Mouse (Mus musculus) intestine, postnatal 0 days (tissue): ENCODE results near the gene Mapk8ip1. TPM values are rescaled to one million over a fixed set of nuclear protein-coding genes. Genes with fewer than 3 reads are reported as not detected.

Source experiments
- ATAC-seq: fragments of 200-750 bp; cut with Nextera tagmentation; 2 replicates; pipeline ENCODE4 v1.8.0; 2017; ENCODE audit warnings: mild to moderate bottlenecking, moderate TSS enrichment, moderate library complexity
- H3K27ac ChIP-seq: fragments of 300-500 bp; sonication (generic); 2 replicates; pipeline ENCODE4 v1.5.1; 2014; ENCODE audit warnings: mild to moderate bottlenecking, low read depth, low read length, moderate library complexity
- H3K27me3 ChIP-seq: fragments of 300-500 bp; sonication (generic); replicated peaks from 2 replicates; pipeline ENCODE4 v1.6.1; 2014; ENCODE audit warnings: low read length, mixed read lengths; ENCODE audit not compliant: control insufficient read depth, insufficient read depth
- H3K36me3 ChIP-seq: fragments of 300-500 bp; sonication (generic); 2 replicates; pipeline ENCODE4 v1.6.1; 2014; ENCODE audit warnings: mild to moderate bottlenecking, moderate library complexity; ENCODE audit not compliant: control insufficient read depth, insufficient read depth
- H3K4me1 ChIP-seq: fragments of 300-500 bp; sonication (generic); replicated peaks from 2 replicates; pipeline ENCODE4 v1.6.1; 2014; ENCODE audit warnings: antibody characterized with exemption, low read length, mixed read lengths; ENCODE audit not compliant: control insufficient read depth, insufficient read depth
- H3K4me2 ChIP-seq: fragments of 300-500 bp; sonication (generic); replicated peaks from 2 replicates; pipeline ENCODE4 v1.6.1; 2014; ENCODE audit warnings: low read depth, mild to moderate bottlenecking, moderate library complexity
- H3K4me3 ChIP-seq: fragments of 300-500 bp; sonication (generic); 2 replicates; pipeline ENCODE4 v1.5.1; 2014; ENCODE audit warnings: low read depth, low read length
- H3K9ac ChIP-seq: fragments of 300-500 bp; sonication (generic); 2 replicates; pipeline ENCODE4 v1.6.1; 2014; ENCODE audit warnings: mild to moderate bottlenecking, low read depth, low read length
- H3K9me3 ChIP-seq: fragments of 300-500 bp; sonication (generic); 2 replicates; pipeline ENCODE4 v1.6.1; 2016; ENCODE audit warnings: mixed run types; ENCODE audit not compliant: control insufficient read depth
- CTCF ChIP-seq: sonication (generic); IDR thresholded peaks from 2 replicates; pipeline ENCODE4 v1.5.1; 2016; ENCODE audit warnings: low read depth, mild to moderate bottlenecking, control low read depth, antibody characterized with exemption, moderate library complexity
- WGBS: fragments of 180-500 bp; shearing (Covaris S2); extraction: QIAGEN DNeasy Blood & Tissue Kit; methylation state at CpG from one replicate; pipeline ENCODE4 v1.1.7; 2014; 5-methylcytosine and 5-hydroxymethylcytosine counted together
- polyA plus RNA-seq: library from polyadenylated mRNA; unstranded; fragments of >200 nt; fragmentation: Nextera tagmentation; extraction: Ambion mirVana; gene quantifications from 2 replicates; pipeline ENCODE4 v1.2.1, GENCODE M21; 2015

Mapk8ip1 gene
- polyA plus RNA-seq, 1 experiment from 2014 or later: 7.2 TPM

- WGBS: 67% methylated on average over 12 of the region's 12 CpGs
- Histone ChIP-seq H3K9me3 (no peaks in the 10 kb centered on the region), H3K27ac (no peak overlapping the region), H3K9ac (no peak overlapping the region), H3K36me3 (no peaks in the 10 kb centered on the region), H3K4me1 (no peaks in the 10 kb centered on the region), H3K4me3 (no peak overlapping the region), H3K4me2 (no peak overlapping the region), H3K27me3 (no peaks in the 10 kb centered on the region)
- ATAC-seq: no peak
- TF ChIP-seq CTCF: no peak
Measured at GRCm38 (mm10) chr2:92442419-92443001, 41.4 kb upstream of the Mapk8ip1 start.

- H3K9ac ChIP-seq: no peak overlapping the region
- H3K36me3 ChIP-seq: no peaks in the 10 kb centered on the region
- H3K27ac ChIP-seq: no peak overlapping the region
- no peak for TF ChIP-seq CTCF
- no peaks in the 10 kb centered on the region for H3K9me3 ChIP-seq
- H3K4me1 ChIP-seq: no peaks in the 10 kb centered on the region
- 0 out of 2 replicates have a peak overlapping the region, but pooled peaks have one; percentile 10 for H3K4me2 ChIP-seq
- no peaks in the 10 kb centered on the region for H3K27me3 ChIP-seq
- no peak overlapping the region for H3K4me3 ChIP-seq
- peak; percentile 5; the same call in 1 of the 2 replicates for ATAC-seq
- WGBS: 44% methylated on average over 6 of the region's 6 CpGs
Measured at GRCm38 (mm10) chr2:92440432-92440831, 39.4 kb upstream of the Mapk8ip1 start.

DNA sequence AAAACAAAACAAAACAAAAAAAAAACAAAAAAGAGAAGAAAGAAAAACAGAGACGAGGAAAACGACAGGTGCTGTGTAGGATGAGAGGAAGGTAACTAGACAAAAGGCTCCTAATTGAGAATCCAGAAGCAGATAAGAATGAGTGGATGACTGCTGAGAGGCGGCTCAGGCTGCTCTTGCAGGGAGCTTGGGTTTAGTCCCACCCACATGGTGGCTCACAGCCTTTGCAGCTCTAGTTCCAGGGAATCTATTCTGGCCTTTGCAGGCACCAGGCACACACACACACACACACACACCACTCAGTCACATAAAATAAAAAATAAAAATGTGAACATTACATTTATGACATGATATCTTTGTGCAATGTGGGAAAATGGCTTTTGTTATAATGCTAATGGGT is 37.5 kb upstream of the Mapk8ip1 start:
- no peaks in the 10 kb centered on the region for H3K27me3 ChIP-seq
- H3K4me3 ChIP-seq: no peak overlapping the region
- no peak overlapping the region for H3K4me2 ChIP-seq
- no peaks in the 10 kb centered on the region for H3K9me3 ChIP-seq
- H3K4me1 ChIP-seq: no peaks in the 10 kb centered on the region; the same call in 1 of the 2 replicates
- H3K9ac ChIP-seq: no peak overlapping the region
- 64% methylated on average over 3 of the region's 3 CpGs for WGBS
- no peak overlapping the region for H3K27ac ChIP-seq
- no peaks in the 10 kb centered on the region for H3K36me3 ChIP-seq
- TF ChIP-seq CTCF: no peak
- ATAC-seq: no peak

GRCm38 (mm10) chr2:92437875-92438274 is 36.8 kb upstream of the Mapk8ip1 start:
- no peak overlapping the region for H3K4me3 ChIP-seq
- peak overlapping the region; percentile 60; the same call in 1 of the 2 replicates for H3K27ac ChIP-seq
- no peaks in the 10 kb centered on the region for H3K9me3 ChIP-seq
- H3K9ac ChIP-seq: no peak overlapping the region
- peaks cover 3% of the 10 kb centered on the region; the same call in 1 of the 2 replicates for H3K4me1 ChIP-seq
- peak overlapping the region; percentile 46 for H3K4me2 ChIP-seq
- H3K27me3 ChIP-seq: no peaks in the 10 kb centered on the region
- ATAC-seq: peak; percentile 36
- 0% methylated on average over 5 of the region's 5 CpGs for WGBS
- TF ChIP-seq CTCF: peak; percentile 94
- no peaks in the 10 kb centered on the region for H3K36me3 ChIP-seq

- H3K9ac ChIP-seq: no peak overlapping the region
- no peaks in the 10 kb centered on the region for H3K27me3 ChIP-seq
- H3K27ac ChIP-seq: peak overlapping the region; percentile 60; the same call in 1 of the 2 replicates
- no peaks in the 10 kb centered on the region for H3K36me3 ChIP-seq
- WGBS: 41% methylated on average over 4 of the region's 4 CpGs
- no peaks in the 10 kb centered on the region for H3K9me3 ChIP-seq
- peaks cover 3% of the 10 kb centered on the region; the same call in 1 of the 2 replicates for H3K4me1 ChIP-seq
- H3K4me2 ChIP-seq: peak overlapping the region; percentile 46
- peak; percentile 28 for ATAC-seq
- TF ChIP-seq CTCF: no peak
- H3K4me3 ChIP-seq: no peak overlapping the region
Measured at GRCm38 (mm10) chr2:92437366-92437765, 36.3 kb upstream of the Mapk8ip1 start.

DNA sequence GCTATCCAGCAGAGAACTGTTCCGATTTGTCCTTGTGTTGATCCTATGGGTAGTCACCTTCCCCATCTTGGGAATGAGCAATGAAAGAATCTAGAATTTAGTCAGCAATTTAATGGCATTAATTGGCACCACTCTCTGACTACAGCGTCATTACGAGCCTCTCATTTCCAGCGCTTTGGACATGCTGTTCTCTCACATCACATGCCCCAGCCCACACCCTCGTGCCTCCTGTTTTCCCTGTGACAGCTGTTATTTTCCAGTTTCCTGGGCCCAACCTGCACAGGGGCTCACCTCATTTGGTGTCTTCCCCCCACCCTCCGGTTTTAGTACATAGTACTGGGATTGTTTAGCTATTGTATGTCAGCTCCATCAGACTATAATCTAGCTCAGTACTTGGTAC is 34.0 kb upstream of the Mapk8ip1 start:
- no peaks in the 10 kb centered on the region for H3K27me3 ChIP-seq
- peak overlapping the region; percentile 90; the same call in 1 of the 2 replicates for H3K4me2 ChIP-seq
- no peak for ATAC-seq
- no peaks in the 10 kb centered on the region for H3K36me3 ChIP-seq
- no peak overlapping the region for H3K9ac ChIP-seq
- H3K4me3 ChIP-seq: no peak overlapping the region
- no peak for TF ChIP-seq CTCF
- no peak overlapping the region for H3K27ac ChIP-seq
- 53% methylated on average over 6 of the region's 6 CpGs for WGBS
- peaks cover 8% of the 10 kb centered on the region for H3K4me1 ChIP-seq
- no peaks in the 10 kb centered on the region for H3K9me3 ChIP-seq
